Mouse (Mus musculus): Measurements from ENCODE around the gene Pgbd5.

GRCm38 (mm10) chr8:124480321-124480720 lies 40.9 kb upstream of the Pgbd5 start:
- TF ChIP-seq CTCF (IDR thresholded peaks at IDR 0.05) (no peak), POLR2A (IDR thresholded peaks at IDR 0.05; ENCODE audit: insufficient read depth, low read depth, low read length) (no peak)
